Mouse (Mus musculus) urinary bladder, postnatal 4 days (tissue): ENCODE measurements around the gene Prph.

Experiments used
- DNase-seq, 2 experiments: peaks; one replicate each; pipeline ENCODE4 v3.0.0; 2021 to 2022; ENCODE audit warnings: low spot score in 2 of 2

Gene Prph

DNA sequence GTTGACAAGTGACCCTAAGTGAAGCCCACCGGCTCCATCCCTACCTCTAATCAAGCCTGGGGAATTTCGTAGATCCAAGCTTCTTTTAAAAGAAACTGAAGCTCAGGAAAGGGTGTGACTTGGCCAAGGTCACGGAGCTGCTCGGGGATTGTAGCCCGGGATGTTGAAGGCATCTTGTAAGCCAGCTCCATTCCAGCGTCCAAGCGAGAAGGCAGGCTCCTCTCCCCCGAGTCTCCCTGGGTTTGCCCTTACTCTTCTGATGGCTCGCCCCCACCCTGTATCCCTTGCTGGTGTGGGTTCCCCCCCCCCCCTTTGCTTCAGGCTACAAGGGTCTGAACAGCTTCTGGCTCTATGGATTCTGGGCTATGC is 43.5 kb downstream of the Prph start:
- no peak for DNase-seq

- DNase-seq, result peak; percentile 51 to 68
Observed at GRCm38 (mm10) chr15:99099139-99099556, 44.2 kb downstream of the Prph start.

GRCm38 (mm10) chr15:99099984-99100383 is 45.0 kb downstream of the Prph start:
- no peak for DNase-seq

- no peak for DNase-seq
Observed at GRCm38 (mm10) chr15:99105238-99105637, 50.3 kb downstream of the Prph start.

DNA sequence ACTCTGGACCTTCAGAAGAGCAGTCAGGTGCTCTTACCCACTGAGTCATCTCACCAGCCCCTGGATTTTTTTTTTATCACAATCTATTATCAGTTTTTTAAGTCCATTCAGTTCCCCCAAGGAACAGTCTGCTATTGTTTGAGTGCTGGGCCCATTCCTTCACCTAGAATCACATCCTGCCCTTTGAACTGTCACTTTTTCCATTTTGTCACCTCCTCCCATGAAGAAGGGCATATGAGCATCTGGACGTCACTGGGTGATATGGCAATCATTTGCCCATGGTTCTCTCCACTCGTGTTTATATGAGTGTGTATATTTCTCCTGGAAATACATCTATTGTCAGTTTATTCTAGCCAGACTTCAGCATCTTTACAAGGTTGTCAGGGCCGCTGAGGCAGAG is 52.9 kb downstream of the Prph start:
- no peak for DNase-seq
